Mouse (Mus musculus): ENCODE results near the gene Ssr2. TPM values are rescaled to one million over a fixed set of nuclear protein-coding genes. Genes with fewer than 3 reads are reported as not detected.

The Ssr2 gene
- polyA plus RNA-seq (2016; fragmentation: Nextera tagmentation; extraction: Ambion mirVana) = 149 and 157 TPM in 2 replicates

DNA sequence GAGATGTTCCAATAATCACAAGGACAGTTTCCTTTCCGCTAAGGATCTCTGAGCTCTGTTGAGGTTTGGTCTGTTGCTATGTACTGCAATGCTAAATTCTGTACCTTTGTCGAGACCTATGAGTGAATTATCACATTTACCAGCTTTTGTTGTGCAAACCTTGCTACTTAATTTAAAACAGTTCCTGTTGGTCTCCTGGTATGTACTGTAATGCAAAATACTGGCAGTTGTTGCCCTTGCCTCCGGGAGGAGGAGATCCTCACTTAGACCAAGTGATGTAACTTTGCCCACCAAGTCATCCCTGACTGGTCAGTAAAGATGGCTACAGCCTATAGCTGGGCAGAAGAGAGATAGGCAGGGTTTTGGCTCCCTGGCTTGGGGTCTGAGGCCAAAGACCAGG is at the start of gene Ssr2:
TSS of gene Ssr2 (plus strand) at position 337 of the 400 bp plus-strand sequence.
- ATAC-seq (ENCODE audit: low FRiP score, low read depth) = no peak
- no peak within 1 kb of the TSS for H3K27ac ChIP-seq
- no peak within 1 kb of the TSS for H3K9ac ChIP-seq
- no peaks in the 10 kb centered on the region for H3K27me3 ChIP-seq (replicated peaks)
- H3K4me2 ChIP-seq (replicated peaks) = no peak within 1 kb of the TSS
- H3K4me1 ChIP-seq = peaks cover 7% of the 10 kb centered on the region
- no peak within 1 kb of the TSS for H3K4me3 ChIP-seq
- 82% methylated on average over 3 of the region's 3 CpGs for WGBS
- H3K36me3 ChIP-seq = peaks cover 1% of the 10 kb centered on the region; the same call in 1 of the 2 replicates
- no peaks in the 10 kb centered on the region for H3K9me3 ChIP-seq

DNA sequence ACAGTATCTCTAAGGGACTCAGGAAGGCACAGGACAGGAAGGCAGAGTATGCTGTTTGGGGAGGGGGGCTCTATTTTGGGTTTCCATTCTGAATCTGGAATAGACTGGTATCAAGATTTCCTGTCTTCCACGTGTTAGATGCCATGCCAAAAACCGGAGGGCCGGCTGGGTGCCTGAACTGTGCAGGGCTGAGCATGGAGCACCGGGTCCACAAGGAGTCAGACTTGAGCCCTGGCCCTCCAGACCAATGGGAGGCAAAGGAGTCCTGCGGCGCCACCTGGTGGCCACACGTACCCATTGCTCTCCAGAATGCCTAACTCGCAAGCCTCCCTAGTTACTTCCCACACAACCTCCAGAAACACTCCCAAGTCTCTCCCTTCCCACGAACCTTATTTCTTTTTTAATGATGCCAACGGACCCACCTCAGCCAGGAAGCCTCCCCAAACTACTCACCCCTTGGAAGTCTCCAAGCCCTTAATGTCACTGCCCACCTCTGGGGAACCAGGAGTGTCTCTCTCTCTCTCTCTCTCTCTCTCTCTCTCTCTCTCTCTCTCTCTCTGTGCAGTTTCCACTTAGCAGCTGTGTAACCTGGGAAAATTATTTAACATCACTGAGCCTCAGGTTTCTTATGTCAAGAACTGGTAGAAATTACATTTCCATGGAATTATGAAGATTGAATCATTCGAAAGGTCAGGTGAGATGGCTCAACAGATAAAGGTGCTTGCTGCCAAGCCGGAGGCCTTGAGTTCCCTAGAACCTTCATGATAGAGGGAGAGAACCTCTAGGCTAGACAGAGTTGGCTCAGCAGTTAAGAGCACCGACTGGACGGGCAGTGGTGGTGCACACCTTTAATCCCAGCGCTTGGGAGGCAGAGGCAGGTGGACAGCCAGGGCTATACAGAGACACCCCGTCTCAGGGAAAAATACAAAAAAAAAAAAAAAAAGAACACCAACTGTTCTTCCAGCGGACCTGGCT is 49.2 kb upstream of the Ssr2 start:
- Histone ChIP-seq H3K4me1 (peaks cover 45% of the 10 kb centered on the region), H3K27ac (no peak overlapping the region), H3K9me3 (no peaks in the 10 kb centered on the region), H3K27me3 (replicated peaks) (no peaks in the 10 kb centered on the region), H3K36me3 (peaks cover 27% of the 10 kb centered on the region), H3K9ac (no peak overlapping the region), H3K4me2 (replicated peaks) (peak overlapping the region; percentile 48), H3K4me3 (peak overlapping the region; percentile 13; the same call in 1 of the 2 replicates)
- no peak; the same call in 1 of the 2 replicates for ATAC-seq (ENCODE audit: low FRiP score, low read depth)
- WGBS = 36% methylated on average over 17 of the region's 17 CpGs

- H3K9me3 ChIP-seq = no peaks in the 10 kb centered on the region
- peaks cover 45% of the 10 kb centered on the region for H3K4me1 ChIP-seq
- peaks cover 27% of the 10 kb centered on the region for H3K36me3 ChIP-seq
- peak overlapping the region; percentile 94 for H3K4me2 ChIP-seq (replicated peaks)
- no peak for ATAC-seq (ENCODE audit: low FRiP score, low read depth)
- WGBS = 25% methylated on average over 8 of the region's 8 CpGs
- peak overlapping the region; percentile 22 for H3K27ac ChIP-seq
- no peaks in the 10 kb centered on the region for H3K27me3 ChIP-seq (replicated peaks)
- peak overlapping the region; percentile 40 for H3K9ac ChIP-seq
- peak overlapping the region; percentile 23 for H3K4me3 ChIP-seq
Measured at GRCm38 (mm10) chr3:88527565-88527964, 48.1 kb upstream of the Ssr2 start.

DNA sequence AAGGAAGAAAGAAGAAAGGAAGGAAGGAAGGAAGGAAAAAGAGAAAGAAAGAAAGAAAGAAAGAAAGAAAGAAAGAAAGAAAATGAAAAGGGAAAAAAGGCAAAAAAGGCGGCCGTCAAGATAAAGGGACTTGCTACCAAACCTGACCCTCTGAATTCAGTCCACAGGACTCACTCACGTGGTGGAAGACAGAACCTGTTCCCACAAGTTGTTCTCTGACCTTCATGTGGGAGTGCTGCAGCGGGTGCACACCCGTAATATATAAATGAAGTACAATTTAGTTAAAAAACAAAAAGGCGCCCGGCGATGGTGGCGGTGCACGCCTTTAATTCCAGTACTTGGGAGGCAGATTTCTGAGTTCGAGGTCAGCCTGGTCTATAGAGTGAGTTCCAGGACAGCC is 47.0 kb upstream of the Ssr2 start:
- no peaks in the 10 kb centered on the region for H3K27me3 ChIP-seq (replicated peaks)
- H3K4me1 ChIP-seq = peaks cover 46% of the 10 kb centered on the region
- H3K36me3 ChIP-seq = peaks cover 16% of the 10 kb centered on the region
- H3K4me2 ChIP-seq (replicated peaks) = peak overlapping the region; percentile 94; the same call in 1 of the 2 replicates
- H3K4me3 ChIP-seq = no peak overlapping the region
- H3K9me3 ChIP-seq = no peaks in the 10 kb centered on the region
- ATAC-seq (ENCODE audit: low FRiP score, low read depth) = no peak
- no peak overlapping the region for H3K9ac ChIP-seq
- WGBS = 87% methylated on average over 11 of the region's 11 CpGs
- H3K27ac ChIP-seq = no peak overlapping the region

GRCm38 (mm10) chr3:88529204-88530000 is 46.3 kb upstream of the Ssr2 start:
- WGBS = 35% methylated on average over 7 of the region's 7 CpGs
- H3K27ac ChIP-seq = peak overlapping the region; percentile 60
- H3K9ac ChIP-seq = peak overlapping the region; percentile 98
- no peaks in the 10 kb centered on the region for H3K9me3 ChIP-seq
- peaks cover 53% of the 10 kb centered on the region for H3K4me1 ChIP-seq
- ATAC-seq (ENCODE audit: low FRiP score, low read depth) = no peak
- peaks cover 9% of the 10 kb centered on the region for H3K36me3 ChIP-seq
- H3K4me2 ChIP-seq (replicated peaks) = peak overlapping the region; percentile 94
- H3K4me3 ChIP-seq = peak overlapping the region; percentile 73
- no peaks in the 10 kb centered on the region for H3K27me3 ChIP-seq (replicated peaks)

DNA sequence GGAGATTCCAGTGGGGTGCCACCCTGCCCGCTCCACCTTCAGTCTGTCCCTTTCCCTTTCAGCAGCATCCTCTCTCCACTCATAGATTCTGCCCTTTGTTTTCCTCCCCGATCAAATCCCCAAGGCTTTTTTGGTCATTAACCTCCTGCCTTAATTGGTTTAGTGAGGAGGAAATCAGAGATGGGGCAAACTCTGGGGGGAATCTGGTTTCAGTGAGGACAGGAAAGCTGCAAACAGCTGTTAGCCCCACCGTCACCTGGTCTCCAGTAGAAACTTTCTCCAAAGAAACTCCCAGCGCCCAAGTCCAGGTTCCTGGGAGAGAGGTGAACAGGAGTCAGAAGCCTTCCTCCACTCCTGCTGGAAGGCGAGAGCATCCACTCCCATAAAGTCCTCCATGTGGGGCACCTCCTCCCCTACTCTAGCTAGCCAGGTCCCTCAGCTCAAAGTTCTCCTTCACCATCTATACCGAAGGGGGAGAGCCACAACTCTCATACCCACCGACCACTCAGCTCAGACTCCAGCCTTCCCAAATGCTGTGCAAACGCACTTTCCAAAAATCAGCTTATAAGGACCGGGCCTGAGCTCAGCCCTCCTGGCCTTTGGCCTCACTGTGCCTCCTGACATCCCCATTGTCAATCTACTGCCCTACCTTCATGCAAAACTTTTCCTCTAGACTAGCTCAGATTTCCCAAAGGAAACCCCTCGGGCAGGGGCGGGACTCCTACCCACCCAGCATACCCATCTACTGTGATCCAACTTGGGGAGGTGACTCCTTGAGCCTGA is 45.4 kb upstream of the Ssr2 start:
- H3K4me2 ChIP-seq (replicated peaks) = peak overlapping the region; percentile 94
- no peaks in the 10 kb centered on the region for H3K9me3 ChIP-seq
- no peaks in the 10 kb centered on the region for H3K27me3 ChIP-seq (replicated peaks)
- no peak for ATAC-seq (ENCODE audit: low FRiP score, low read depth)
- 5% methylated on average over 11 of the region's 11 CpGs for WGBS
- peaks cover 2% of the 10 kb centered on the region; the same call in 1 of the 2 replicates for H3K36me3 ChIP-seq
- peak overlapping the region; percentile 60 for H3K27ac ChIP-seq
- peak overlapping the region; percentile 73 for H3K4me3 ChIP-seq
- H3K4me1 ChIP-seq = peaks cover 62% of the 10 kb centered on the region
- H3K9ac ChIP-seq = peak overlapping the region; percentile 98

DNA sequence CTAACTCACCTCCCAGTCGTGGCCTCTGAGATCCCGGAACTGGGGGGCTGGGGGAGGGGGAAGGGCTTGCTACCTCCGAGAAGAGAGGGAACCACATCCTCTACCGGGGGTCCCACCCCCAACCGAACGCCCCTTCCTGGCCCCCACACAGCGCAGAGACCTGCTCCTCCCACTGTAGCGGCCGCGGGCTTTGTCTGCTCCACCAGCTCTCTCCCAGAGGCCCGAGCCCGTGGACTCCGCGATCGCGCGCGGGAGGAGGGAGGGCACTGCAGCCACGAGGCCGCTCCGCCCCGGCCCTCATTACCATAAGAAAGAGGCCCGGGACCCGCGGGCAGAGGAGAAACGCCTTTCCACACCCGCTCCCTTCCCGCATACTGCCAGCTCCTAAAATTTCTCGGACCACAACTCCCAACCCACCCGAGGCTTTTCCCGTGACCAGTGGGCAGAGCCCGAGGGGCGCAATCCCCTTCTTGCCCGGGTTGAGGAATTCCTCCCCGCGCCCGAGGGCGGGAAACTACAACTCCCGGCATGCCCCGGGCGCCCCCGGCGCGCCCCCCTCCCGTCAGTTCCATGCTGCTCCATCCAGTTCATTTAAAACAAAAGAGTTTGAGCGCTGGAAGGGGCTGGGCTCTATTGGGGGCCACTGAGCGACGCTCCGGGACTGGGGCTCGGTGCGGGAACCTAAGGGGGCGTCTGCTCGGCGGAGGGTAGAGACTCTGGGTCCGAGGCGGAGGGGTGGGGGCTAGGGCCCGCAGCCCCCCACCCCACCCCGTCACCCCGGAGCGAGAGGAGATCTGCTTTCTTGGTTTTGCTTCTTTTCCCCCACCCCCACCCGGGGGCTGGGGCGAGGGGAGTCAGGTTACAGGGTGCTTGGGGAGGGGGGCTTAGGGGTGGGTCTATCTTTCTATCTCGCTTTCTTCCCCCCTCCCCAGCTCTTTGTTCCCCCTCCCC is 44.1 kb upstream of the Ssr2 start:
- Histone ChIP-seq H3K4me1 (peaks cover 63% of the 10 kb centered on the region), H3K27ac (peak overlapping the region; percentile 94), H3K9ac (peak overlapping the region; percentile 98), H3K4me3 (peak overlapping the region; percentile 73), H3K27me3 (replicated peaks) (no peaks in the 10 kb centered on the region), H3K36me3 (peaks cover 13% of the 10 kb centered on the region), H3K4me2 (replicated peaks) (peak overlapping the region; percentile 94), H3K9me3 (no peaks in the 10 kb centered on the region)
- under 1% methylated on average over 63 of the region's 63 CpGs for WGBS
- ATAC-seq (ENCODE audit: low FRiP score, low read depth) = peak; percentile 85

- peak within 1 kb of the TSS; percentile 98 for H3K9ac ChIP-seq
- peaks cover 67% of the 10 kb centered on the region for H3K4me1 ChIP-seq
- ATAC-seq (ENCODE audit: low FRiP score, low read depth) = no peak
- peak within 1 kb of the TSS; percentile 94 for H3K4me2 ChIP-seq (replicated peaks)
- H3K27ac ChIP-seq = peak within 1 kb of the TSS; percentile 94
- no peaks in the 10 kb centered on the region for H3K27me3 ChIP-seq (replicated peaks)
- H3K9me3 ChIP-seq = no peaks in the 10 kb centered on the region
- peak within 1 kb of the TSS; percentile 73 for H3K4me3 ChIP-seq
- WGBS = 0% methylated on average over 11 of the region's 31 CpGs
- peaks cover 20% of the 10 kb centered on the region for H3K36me3 ChIP-seq
Measured at GRCm38 (mm10) chr3:88532299-88532674, 43.4 kb upstream of the Ssr2 start, which contains the start of gene Mex3a. Mex3a (plus strand) TSS chr3:88532395.

DNA sequence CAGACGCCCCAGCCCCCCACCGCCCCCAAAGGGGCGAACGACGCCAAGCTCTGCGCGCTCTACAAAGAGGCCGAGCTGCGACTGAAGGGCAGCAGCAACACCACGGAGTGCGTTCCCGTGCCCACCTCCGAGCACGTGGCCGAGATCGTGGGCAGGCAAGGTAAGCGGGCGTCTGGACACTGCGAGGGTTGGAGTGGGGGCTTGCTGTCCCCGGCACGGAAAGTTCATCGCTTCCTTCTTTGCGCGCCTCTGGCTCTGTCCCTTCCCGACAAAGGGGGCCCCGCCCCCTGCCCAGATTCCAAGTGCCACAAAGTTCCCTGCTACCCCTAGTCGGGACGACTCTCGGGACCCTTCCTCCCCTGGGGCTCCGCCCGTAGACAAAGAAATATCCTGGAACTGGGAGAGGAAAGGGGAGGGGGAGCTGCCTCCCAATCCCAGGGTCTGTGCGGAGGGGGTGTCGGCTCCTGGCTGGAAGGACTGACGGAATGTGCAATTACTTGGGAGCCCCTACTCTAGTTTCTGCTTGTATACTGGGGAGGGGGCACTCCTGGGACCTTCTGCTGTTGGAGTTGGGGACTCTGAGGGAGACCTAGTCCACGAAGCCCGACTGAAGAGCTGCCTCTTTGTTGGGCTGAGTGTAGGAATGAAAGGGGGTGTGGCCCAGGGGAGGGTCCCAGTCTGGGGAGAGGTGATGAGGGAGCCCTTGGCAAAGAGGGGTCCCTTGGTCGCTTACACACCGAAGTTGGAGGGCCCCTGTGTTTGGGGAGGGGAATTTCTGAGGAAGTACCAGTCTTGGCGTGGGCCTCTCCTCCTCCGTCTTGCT is 42.8 kb upstream of the Ssr2 start:
- peak overlapping the region; percentile 89 for H3K4me2 ChIP-seq (replicated peaks)
- WGBS = under 1% methylated on average over 40 of the region's 40 CpGs
- peak overlapping the region; percentile 73 for H3K4me3 ChIP-seq
- peak overlapping the region; percentile 94 for H3K27ac ChIP-seq
- peak overlapping the region; percentile 98 for H3K9ac ChIP-seq
- peaks cover 26% of the 10 kb centered on the region for H3K36me3 ChIP-seq
- no peaks in the 10 kb centered on the region for H3K9me3 ChIP-seq
- ATAC-seq (ENCODE audit: low FRiP score, low read depth) = peak; percentile 21; the same call in 1 of the 2 replicates
- no peaks in the 10 kb centered on the region for H3K27me3 ChIP-seq (replicated peaks)
- peaks cover 67% of the 10 kb centered on the region for H3K4me1 ChIP-seq

DNA sequence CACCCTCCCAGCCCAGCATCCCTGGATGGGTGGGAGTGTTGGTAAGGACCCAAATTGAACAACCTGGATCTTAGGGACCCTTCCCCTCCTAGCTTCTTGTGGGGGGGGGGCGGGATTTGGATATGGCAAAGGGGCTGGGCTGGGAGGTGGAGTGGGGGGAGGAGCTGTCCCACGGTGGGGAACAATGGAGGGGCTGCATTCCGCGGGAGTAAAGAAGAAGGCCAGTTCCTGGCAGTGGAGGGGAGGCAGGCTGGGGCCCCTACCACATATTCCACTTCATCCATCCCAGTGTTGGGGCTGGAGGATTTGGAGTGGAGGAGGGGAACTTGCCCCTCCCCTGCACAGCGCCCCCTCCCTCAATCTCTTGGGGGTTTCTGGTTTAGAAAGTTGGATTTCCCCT is 42.0 kb upstream of the Ssr2 start:
- WGBS = 0% methylated on average over 5 of the region's 5 CpGs
- ATAC-seq (ENCODE audit: low FRiP score, low read depth) = no peak
- peaks cover 34% of the 10 kb centered on the region for H3K36me3 ChIP-seq
- H3K27me3 ChIP-seq (replicated peaks) = no peaks in the 10 kb centered on the region
- H3K9ac ChIP-seq = peak overlapping the region; percentile 98
- H3K4me2 ChIP-seq (replicated peaks) = peak overlapping the region; percentile 89
- H3K4me3 ChIP-seq = peak overlapping the region; percentile 73
- H3K9me3 ChIP-seq = no peaks in the 10 kb centered on the region
- peaks cover 68% of the 10 kb centered on the region for H3K4me1 ChIP-seq
- peak overlapping the region; percentile 94; the same call in 1 of the 2 replicates for H3K27ac ChIP-seq

All from neural tube, embryonic 12.5 days (tissue).